Mouse (Mus musculus) G1E (cell line): Measurements from ENCODE around the gene Cgrrf1. TPM values are rescaled to one million over a fixed set of nuclear protein-coding genes. Genes with fewer than 3 reads are reported as not detected.

Source experiments
- ATAC-seq: 2 replicates; pipeline ENCODE4 v1.8.0; 2016; ENCODE audit warnings: mild to moderate bottlenecking; ENCODE audit not compliant: insufficient number of reproducible peaks, poor library complexity, low FRiP score, severe bottlenecking; ENCODE audit errors: extremely low read depth
- DNase-seq: peaks from one replicate; pipeline ENCODE4 v3.0.0; 2012; ENCODE audit warnings: low spot score
- H3K27me3 ChIP-seq: 2 replicates; pipeline ENCODE4 v1.6.1; 2012; ENCODE audit warnings: mild to moderate bottlenecking, low read length, inconsistent platforms; ENCODE audit not compliant: insufficient read depth
- H3K36me3 ChIP-seq: replicated peaks from 2 replicates; pipeline ENCODE3; 2012; ENCODE audit warnings: mild to moderate bottlenecking, inconsistent platforms
- H3K4me1 ChIP-seq: 2 replicates; pipeline ENCODE4 v1.6.1; 2012; ENCODE audit warnings: low read depth, low read length, inconsistent platforms, mixed read lengths; ENCODE audit not compliant: insufficient read depth
- H3K4me3 ChIP-seq: 2 replicates; pipeline ENCODE4 v1.5.1; 2012; ENCODE audit warnings: low read depth, mild to moderate bottlenecking, inconsistent platforms, low read length, moderate library complexity, mixed read lengths
- H3K9me3 ChIP-seq: replicated peaks from 2 replicates; pipeline ENCODE4 v1.6.1; 2012; ENCODE audit warnings: inconsistent platforms
- CTCF ChIP-seq: IDR thresholded peaks from 2 replicates; pipeline ENCODE4 v1.5.1; 2012; ENCODE audit warnings: low read depth, low read length, inconsistent platforms, mixed read lengths
- GATA1 ChIP-seq: IDR thresholded peaks from 2 replicates; pipeline ENCODE4 v1.6.1; 2012; ENCODE audit warnings: borderline replicate concordance, low read length, inconsistent platforms, mixed read lengths
- GATA2 ChIP-seq: IDR thresholded peaks from 2 replicates; pipeline ENCODE4 v1.6.1; 2012; ENCODE audit warnings: low read depth, low read length, inconsistent platforms, borderline replicate concordance
- POLR2AphosphoS5 ChIP-seq: IDR thresholded peaks from 2 replicates; pipeline ENCODE4 v1.6.1; 2012; ENCODE audit warnings: low read depth, low read length, inconsistent platforms; ENCODE audit not compliant: insufficient replicate concordance
- TAL1 ChIP-seq: conservative IDR thresholded peaks from 2 replicates; pipeline ENCODE4 v1.6.1; 2012; ENCODE audit warnings: low read depth, low read length, inconsistent platforms, mixed read lengths
- polyA plus RNA-seq: library from polyadenylated mRNA; stranded (reverse); fragments of >175 nt; gene quantifications from 2 replicates; pipeline ENCODE4 v1.2.3, GENCODE M21; 2012
- total RNA-seq, 2 experiments: library from RNA; stranded (forward) in 1 of 2; stranded (reverse) in 1 of 2; fragments of 200-1000 nt in 1 of 2; fragments of >200 nt in 1 of 2; fragmentation: Nextera tagmentation in 1 of 2; gene quantifications; 2 replicates each; pipeline ENCODE4 v1.2.3; 2014 to 2017

The Cgrrf1 gene
- total and polyA plus RNA-seq, 3 experiments, result 9.0 to 36.0 (median 30.0) TPM

- ATAC-seq (no peak), DNase-seq (no peak)
- Histone ChIP-seq H3K4me3 (no peak overlapping the region), H3K36me3 (no peaks in the 10 kb centered on the region), H3K4me1 (0 out of 2 replicates have a peak, but pooled peaks cover 3% of the 10 kb centered on the region), H3K9me3 (peaks cover 7% of the 10 kb centered on the region), H3K27me3 (peaks cover 47% of the 10 kb centered on the region)
- no peak for TF ChIP-seq TAL1
- no peak for TF ChIP-seq GATA1
- no peak for TF ChIP-seq CTCF
Measured at GRCm38 (mm10) chr14:46884701-46885428, 52.9 kb downstream of the Cgrrf1 start.

GRCm38 (mm10) chr14:46885429-46885755 is 53.5 kb downstream of the Cgrrf1 start:
- no peak overlapping the region for H3K4me3 ChIP-seq

GRCm38 (mm10) chr14:46885891-46886301 is 54.0 kb downstream of the Cgrrf1 start:
- Histone ChIP-seq H3K36me3 (no peaks in the 10 kb centered on the region), H3K9me3 (peaks cover 7% of the 10 kb centered on the region), H3K4me3 (no peak overlapping the region), H3K4me1 (0 out of 2 replicates have a peak, but pooled peaks cover 3% of the 10 kb centered on the region), H3K27me3 (peaks cover 46% of the 10 kb centered on the region)
- DNase-seq (no peak), ATAC-seq (no peak)
- no peak for TF ChIP-seq TAL1
- no peak for TF ChIP-seq POLR2AphosphoS5
- no peak for TF ChIP-seq GATA2
- no peak for TF ChIP-seq GATA1
- no peak for TF ChIP-seq CTCF

More at GRCm38 (mm10) chr14:46885429-46885755, 53.5 kb downstream of the Cgrrf1 start:
- ATAC-seq, result no peak
- Histone ChIP-seq H3K9me3 (peaks cover 7% of the 10 kb centered on the region), H3K4me1 (0 out of 2 replicates have a peak, but pooled peaks cover 3% of the 10 kb centered on the region), H3K36me3 (no peaks in the 10 kb centered on the region), H3K27me3 (peaks cover 46% of the 10 kb centered on the region)
- DNase-seq, result no peak
- TF ChIP-seq TAL1 (no peak), POLR2AphosphoS5 (no peak), GATA2 (no peak), CTCF (no peak), GATA1 (no peak)

- Histone ChIP-seq H3K4me3 (no peak overlapping the region), H3K36me3 (no peaks in the 10 kb centered on the region), H3K4me1 (0 out of 2 replicates have a peak, but pooled peaks cover 2% of the 10 kb centered on the region), H3K27me3 (peaks cover 25% of the 10 kb centered on the region), H3K9me3 (no peaks in the 10 kb centered on the region)
- TF ChIP-seq CTCF, result no peak
- TF ChIP-seq POLR2AphosphoS5, result no peak
- no peak for TF ChIP-seq GATA2
- no peak for TF ChIP-seq TAL1
- no peak for TF ChIP-seq GATA1
- DNase-seq, result no peak
- ATAC-seq, result no peak
Measured at GRCm38 (mm10) chr14:46889096-46889495, 57.2 kb downstream of the Cgrrf1 start.

- no peak for DNase-seq
- peaks cover 3% of the 10 kb centered on the region for H3K27me3 ChIP-seq
- H3K36me3 ChIP-seq, result no peaks in the 10 kb centered on the region
- H3K9me3 ChIP-seq, result no peaks in the 10 kb centered on the region
- ATAC-seq, result no peak
- H3K4me3 ChIP-seq, result no peak overlapping the region
- TF ChIP-seq TAL1 (no peak), GATA1 (no peak), POLR2AphosphoS5 (no peak), GATA2 (no peak)
- H3K4me1 ChIP-seq, result no peaks in the 10 kb centered on the region
Measured at GRCm38 (mm10) chr14:46893961-46894360, 62.0 kb downstream of the Cgrrf1 start.

GRCm38 (mm10) chr14:46897953-46898352 is 66.0 kb downstream of the Cgrrf1 start:
- ATAC-seq, result no peak
- H3K4me3 ChIP-seq, result no peak overlapping the region
- no peaks in the 10 kb centered on the region; the same call in 1 of the 2 replicates for H3K27me3 ChIP-seq
- H3K9me3 ChIP-seq, result no peaks in the 10 kb centered on the region
- DNase-seq, result no peak
- TF ChIP-seq CTCF (no peak), GATA1 (no peak), TAL1 (no peak), POLR2AphosphoS5 (no peak), GATA2 (no peak)
- H3K4me1 ChIP-seq, result no peaks in the 10 kb centered on the region
- no peaks in the 10 kb centered on the region for H3K36me3 ChIP-seq

- H3K27me3 ChIP-seq, result no peaks in the 10 kb centered on the region; the same call in 1 of the 2 replicates
- H3K4me3 ChIP-seq, result no peak overlapping the region
- TF ChIP-seq CTCF, result no peak
- TF ChIP-seq TAL1, result no peak
- TF ChIP-seq GATA1, result no peak
- TF ChIP-seq POLR2AphosphoS5, result no peak
- TF ChIP-seq GATA2, result no peak
- no peaks in the 10 kb centered on the region for H3K9me3 ChIP-seq
- no peak for DNase-seq
- no peak for ATAC-seq
- no peaks in the 10 kb centered on the region for H3K4me1 ChIP-seq
- no peaks in the 10 kb centered on the region for H3K36me3 ChIP-seq
Measured at GRCm38 (mm10) chr14:46898626-46899025, 66.7 kb downstream of the Cgrrf1 start.
